Mouse (Mus musculus): ENCODE results near the gene Paqr3.
A peak's percentile ranks its signal among the peaks of the same experiment; 100 is the strongest.

Paqr3 gene

DNA sequence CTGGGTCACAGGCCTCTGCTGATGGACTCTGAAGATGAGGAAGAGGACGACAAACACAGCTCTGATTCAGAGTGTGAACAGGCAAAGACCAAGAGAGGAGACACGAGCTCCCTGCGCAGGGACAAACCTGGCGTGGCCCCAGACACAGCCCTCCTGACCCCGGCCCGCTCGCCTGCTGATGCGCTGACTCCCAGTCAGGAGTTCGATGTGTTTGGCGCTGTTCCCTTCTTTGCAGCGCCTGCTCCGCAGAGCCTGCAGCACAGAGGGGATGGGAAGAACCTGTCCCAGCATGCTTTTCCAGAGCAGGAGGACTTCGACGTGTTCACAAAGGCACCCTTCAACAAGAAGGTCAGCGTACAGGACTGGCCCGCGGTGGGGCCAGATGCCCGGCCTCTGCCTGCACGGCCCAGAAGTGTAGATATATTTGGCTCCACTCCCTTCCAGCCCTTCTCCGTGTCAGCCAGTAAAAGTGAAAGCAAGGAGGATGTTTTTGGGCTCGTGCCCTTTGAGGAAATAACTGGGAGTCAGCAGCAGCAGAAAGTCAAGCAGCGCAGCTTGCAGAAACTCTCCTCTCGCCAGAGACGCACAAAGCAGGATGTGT, 24.3 kb downstream of the Paqr3 start:
- no peak for ATAC-seq (ENCODE audit: insufficient number of reproducible peaks, low FRiP score, low TSS enrichment)

DNA sequence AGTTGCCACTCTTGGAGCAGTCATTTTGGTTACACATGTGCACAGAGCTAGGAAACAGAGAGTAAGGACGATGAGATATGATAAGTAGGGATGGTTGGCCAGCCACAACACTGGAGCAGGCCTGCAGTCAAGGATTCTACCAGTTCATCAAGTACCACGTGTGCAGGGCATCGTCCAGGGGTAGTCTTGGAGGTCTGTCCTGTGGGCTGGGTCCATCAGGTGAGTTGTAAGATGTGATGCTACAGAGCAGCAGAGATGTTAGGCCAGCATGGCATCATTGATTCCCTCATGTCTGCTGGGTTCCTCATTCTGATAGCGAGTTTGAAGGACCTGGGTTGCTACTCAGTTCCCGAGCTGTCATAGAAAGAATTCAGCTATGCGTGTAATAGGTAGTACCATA, 26.3 kb downstream of the Paqr3 start:
- no peak for ATAC-seq (ENCODE audit: insufficient number of reproducible peaks, low FRiP score, low TSS enrichment)

DNA sequence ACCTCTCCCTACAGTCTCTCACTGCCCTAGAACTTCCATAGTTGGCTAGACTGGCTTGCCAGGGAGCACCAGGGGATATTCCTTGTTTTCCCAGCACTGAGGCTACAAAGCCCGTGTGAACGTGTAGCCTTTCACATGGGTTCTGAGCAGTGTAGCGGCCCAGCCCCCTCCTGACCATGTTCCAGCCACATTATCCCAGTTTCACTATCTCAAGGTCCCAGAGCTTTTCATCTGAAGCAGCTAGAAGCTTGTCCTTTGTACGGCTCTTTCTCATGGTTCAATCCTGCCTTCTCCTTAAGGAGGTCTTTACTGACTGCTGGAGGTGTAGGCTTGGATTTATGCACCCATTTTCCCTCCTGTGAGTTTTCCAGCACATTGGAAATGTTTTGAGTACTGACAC, 26.9 kb downstream of the Paqr3 start:
- ATAC-seq (ENCODE audit: insufficient number of reproducible peaks, low FRiP score, low TSS enrichment): no peak

DNA sequence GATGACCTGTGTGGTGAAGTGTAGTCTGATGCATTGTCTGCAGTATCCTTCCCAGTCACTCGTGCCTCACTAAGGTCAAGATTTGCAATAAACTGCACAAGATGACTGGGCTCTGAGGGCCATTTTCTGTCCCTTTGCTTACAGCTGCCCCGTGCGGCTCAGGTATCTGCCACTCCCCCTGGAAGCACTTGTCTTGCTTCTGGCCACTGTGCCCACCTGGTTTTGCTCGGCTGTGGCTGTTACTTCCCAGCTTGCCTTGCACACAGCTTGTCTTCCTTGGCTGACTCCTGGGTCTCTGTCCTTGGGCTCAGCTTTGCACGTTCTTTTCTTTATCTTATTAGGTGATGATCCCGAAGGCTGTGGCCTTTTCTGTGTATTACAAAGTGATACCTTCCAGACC, 27.7 kb downstream of the Paqr3 start:
- no peak for ATAC-seq (ENCODE audit: insufficient number of reproducible peaks, low FRiP score, low TSS enrichment)

DNA sequence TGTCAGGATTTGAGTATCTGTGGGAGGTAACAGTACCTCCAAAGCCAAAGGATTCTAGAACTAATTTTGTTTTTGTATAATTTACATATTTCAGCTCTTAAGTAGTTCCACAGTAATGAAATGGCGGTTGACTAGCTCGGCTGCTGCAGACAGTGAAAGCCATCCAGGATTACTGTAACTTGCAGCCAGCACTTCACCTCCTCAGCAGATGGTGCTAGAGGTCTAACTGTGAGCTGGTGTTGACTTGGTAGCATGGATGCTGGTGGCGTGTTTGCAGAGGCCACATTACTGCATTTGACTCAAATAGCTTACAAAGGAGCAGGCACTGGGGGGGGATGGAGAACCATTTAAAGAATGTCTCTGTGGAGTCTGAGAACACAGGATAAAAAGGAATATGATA, 29.9 kb downstream of the Paqr3 start:
- peak; percentile 56; the same call in 1 of the 2 replicates for ATAC-seq (ENCODE audit: insufficient number of reproducible peaks, low FRiP score, low TSS enrichment)

DNA sequence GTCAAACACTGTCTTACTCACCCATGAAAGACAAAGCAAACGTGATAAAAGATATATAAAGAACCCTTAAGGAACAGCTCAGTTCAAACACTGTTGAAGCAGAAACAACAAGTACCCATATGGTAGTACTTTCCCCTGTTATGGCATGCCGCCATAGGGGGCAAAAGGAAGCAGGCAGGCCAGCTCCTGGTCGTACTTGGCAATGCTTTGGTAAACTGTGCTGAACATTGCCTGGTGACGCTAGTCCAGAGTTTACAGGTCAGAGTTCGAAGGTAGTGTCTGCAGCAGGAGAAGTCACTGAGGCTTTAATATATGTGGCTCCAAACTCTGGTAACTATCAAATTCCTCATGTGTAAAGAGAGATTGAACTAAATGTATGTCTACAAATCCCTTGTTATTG, 32.8 kb downstream of the Paqr3 start:
- no peak for ATAC-seq (ENCODE audit: insufficient number of reproducible peaks, low FRiP score, low TSS enrichment)

DNA sequence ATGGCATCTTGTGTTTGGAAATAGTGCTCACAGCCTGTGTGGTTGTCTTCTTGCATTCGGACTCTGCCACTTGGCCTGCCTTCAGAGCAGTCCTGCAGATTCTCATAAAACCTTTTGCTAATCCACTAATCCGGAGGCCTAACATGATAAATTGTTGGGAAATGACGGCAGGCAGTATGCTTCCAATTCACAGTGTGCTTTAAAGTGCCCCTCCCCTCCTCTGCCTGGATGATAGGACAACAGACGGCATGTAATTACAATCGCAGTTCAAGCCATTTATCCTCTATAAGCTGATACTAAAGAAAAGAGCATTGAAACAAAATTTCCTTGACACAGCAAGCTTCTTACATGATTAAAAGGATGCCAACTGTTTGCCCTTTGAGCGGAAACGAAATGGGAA, 33.7 kb downstream of the Paqr3 start:
- no peak for ATAC-seq (ENCODE audit: insufficient number of reproducible peaks, low FRiP score, low TSS enrichment)

DNA sequence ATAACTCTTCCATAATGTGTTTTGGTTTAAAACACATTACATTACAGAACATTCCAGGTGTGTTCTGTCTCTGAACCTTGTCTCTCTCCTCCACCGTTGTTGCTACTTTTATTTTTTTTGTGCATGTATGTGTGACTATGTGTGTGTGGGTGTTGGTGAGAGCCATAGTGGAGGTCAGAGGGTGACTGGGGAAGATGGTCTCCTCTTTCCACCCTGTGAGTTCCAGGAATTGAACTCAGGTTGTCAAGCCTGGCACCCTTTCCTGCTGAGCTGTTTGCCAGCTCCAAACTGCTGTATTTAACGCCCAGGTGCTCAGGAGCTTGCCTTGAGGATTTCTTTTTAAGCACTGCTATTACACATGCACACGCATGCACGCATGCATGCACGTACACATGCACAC, 35.2 kb downstream of the Paqr3 start:
- ATAC-seq (ENCODE audit: insufficient number of reproducible peaks, low FRiP score, low TSS enrichment): no peak

DNA sequence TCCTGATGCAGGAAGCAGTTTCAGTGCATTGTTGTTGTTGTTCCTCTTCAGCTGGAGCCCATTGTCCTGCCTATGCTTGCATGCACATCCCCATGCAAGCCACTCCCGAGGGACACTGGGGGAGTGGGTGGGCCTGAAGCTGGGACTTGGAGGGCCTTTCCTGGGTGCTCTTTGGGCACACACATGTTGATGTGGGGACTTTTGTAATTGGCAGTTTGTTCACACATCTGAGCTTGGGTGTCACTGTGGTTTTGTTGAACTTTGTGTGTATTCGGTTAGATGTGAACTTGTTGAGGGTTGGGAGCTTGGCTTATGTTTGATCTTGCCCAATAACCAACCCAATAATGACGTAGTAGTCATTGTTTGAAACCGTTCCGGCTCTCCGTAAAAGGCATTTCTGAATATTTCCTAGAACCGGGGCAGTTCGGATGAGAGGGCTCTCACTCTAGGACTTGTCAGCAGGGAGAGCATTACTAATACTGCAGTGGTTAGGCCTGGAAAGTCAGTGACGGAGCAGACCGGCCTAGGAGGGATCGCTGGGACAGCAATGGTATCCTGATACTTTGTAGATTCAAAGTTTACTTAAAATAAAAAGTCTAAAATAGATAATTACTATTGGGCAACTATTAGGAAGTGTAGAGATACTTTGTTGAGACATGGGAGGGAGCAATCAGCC, 35.8 kb downstream of the Paqr3 start:
- no peak for ATAC-seq (ENCODE audit: insufficient number of reproducible peaks, low FRiP score, low TSS enrichment)

DNA sequence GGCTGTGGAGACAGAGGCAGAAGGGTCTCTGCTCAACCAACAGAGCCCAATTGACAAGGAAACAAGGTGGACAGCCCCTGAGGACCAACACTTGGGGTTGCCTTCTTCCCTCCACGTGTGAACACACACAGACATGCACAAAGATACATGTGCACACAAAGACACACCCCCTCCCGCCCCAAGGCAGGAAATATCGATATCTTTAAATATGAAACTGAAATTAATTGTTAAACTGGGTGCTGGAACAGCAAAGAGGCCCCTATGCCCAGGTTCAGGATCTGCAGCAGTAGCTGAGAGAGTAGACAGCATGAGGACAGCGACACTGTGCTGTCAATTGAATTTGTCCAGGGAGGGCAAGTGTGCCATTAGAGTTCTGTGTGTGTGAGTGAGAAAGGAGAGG, 45.6 kb downstream of the Paqr3 start:
- ATAC-seq (ENCODE audit: insufficient number of reproducible peaks, low FRiP score, low TSS enrichment): no peak

DNA sequence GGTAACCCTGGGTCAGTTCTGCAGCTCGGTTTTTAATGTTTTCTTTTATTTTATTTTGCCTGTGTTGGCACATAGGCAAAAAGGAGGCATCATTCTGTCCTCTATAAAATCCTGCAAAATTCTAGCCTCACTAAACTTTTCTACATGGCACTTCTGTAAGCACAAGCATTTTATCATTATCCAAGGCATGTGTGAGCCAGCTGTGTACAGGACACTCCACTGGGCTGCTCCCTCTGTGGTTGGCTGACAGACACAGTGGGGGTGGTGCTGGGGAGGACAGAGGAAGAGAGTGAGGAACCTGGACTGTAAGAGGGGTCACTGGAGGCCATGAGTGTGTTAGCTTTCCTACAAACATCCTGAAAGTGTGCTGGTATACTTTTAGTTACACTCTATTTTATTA, 49.4 kb downstream of the Paqr3 start:
- no peak for ATAC-seq (ENCODE audit: insufficient number of reproducible peaks, low FRiP score, low TSS enrichment)

DNA sequence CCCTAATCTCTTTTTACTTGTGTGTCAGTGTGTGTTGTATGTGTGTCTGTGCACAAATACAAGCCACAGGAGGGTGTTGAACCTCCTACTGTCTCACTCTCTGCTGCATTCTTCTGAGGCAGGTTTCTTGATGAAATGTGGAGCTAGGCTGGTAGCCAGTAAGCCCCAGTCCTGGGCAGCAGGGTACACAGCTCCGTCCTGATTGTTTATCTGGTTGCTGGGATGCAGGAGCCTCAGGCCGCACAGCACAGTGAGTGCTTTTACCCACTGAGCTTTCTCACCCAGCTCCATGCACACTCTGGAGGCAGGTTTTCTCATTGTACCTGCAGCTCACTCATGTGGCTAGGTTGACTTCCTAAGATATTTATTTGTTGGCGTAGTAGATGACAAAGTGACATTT, 50.5 kb downstream of the Paqr3 start:
- no peak for ATAC-seq (ENCODE audit: insufficient number of reproducible peaks, low FRiP score, low TSS enrichment)

DNA sequence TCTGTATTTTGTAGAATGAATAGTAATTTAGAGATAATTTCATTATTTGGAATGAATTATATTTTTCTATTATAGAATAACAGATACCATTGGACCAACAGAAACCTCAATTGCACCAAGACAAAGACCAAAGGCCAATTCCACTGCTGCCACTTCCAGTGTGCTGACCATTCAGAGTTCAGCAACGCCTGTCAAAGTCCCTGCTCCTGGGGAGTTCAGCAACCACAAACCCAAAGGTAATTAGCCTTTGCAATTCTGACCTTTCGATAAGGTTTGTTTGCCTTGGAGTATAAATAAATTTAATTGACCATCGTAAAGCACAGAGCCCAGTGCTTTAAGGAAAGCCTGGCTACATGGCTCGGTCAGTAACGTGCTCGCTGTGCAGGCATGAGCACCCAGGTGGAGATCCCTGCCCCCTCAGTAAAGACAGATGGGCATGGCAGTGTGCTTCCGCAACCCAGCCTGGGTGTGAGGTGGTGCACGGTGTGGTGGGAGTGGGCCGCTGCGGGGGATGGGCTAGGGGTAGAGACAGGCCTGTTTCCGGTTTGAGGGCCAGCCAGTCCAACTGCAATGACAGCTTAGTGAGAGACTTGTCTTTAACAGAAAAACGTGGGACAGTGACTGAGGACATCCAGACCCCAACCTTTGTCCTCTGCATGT, 54.5 kb downstream of the Paqr3 start:
- ATAC-seq (ENCODE audit: insufficient number of reproducible peaks, low FRiP score, low TSS enrichment): no peak

DNA sequence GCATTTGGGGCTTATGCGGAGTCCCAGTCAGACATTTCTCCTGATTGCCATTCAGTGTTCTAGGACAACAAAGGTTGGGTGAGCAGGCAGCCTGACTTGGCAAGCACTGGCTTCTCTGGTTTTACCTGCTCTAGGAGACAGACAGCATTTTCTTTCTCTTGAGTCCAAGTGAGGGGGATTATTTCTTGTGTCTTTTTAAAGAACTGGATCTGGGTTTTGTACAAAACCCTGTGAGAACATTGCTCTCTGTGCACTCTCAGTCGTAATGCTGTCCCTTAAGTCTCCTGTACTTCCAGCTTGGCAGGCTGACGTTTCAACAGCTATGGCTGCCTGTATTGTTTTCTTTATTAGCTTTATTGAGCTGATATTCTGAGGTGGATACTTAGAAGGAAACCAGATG, 55.0 kb downstream of the Paqr3 start:
- no peak for ATAC-seq (ENCODE audit: insufficient number of reproducible peaks, low FRiP score, low TSS enrichment)

DNA sequence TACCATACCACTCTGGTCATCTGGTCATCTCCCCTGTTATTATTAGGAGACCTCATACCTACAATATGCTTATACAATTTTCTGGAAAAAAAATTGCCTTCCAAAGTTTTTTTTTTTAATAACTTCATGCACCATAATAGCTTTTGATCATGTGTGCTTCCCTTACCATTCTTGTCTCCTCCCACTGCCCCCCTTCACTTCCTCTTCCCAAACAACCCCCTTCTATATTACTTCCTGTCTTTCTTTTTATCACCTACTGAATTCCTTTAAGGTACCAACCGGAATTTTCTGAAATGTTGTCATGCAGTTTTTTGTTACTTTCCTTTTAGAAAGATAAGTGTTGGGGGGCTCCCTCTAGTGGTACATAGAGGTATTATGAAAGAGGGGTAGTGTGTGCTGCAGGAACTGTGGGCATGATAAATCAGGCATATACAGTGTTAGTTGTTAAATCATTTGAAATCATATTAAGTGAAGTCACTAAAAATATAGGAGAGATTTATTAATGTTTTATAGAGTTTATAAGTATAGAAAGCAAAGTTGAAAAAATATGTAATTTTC, 55.8 kb downstream of the Paqr3 start:
- no peak for ATAC-seq (ENCODE audit: insufficient number of reproducible peaks, low FRiP score, low TSS enrichment)

DNA sequence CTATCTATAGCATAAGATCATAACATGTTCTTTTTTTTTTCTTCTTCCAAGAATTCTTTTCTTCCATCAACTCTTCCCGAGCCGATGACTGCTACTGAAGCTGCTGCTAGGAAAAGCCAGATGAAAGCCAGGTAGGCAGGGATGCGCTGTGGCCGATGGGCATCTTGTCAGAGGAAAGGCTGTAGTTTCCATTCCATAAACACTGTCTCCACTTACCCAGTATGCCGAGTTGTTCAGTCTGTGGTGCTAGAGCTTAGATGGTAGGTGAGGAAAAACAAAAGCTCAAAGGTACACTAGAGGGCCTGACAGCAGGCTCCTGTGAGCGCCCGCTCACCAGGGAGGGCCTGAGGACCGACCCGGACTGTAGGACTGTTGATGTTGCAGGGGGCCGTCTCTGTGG, 56.6 kb downstream of the Paqr3 start:
- ATAC-seq (ENCODE audit: insufficient number of reproducible peaks, low FRiP score, low TSS enrichment): no peak

DNA sequence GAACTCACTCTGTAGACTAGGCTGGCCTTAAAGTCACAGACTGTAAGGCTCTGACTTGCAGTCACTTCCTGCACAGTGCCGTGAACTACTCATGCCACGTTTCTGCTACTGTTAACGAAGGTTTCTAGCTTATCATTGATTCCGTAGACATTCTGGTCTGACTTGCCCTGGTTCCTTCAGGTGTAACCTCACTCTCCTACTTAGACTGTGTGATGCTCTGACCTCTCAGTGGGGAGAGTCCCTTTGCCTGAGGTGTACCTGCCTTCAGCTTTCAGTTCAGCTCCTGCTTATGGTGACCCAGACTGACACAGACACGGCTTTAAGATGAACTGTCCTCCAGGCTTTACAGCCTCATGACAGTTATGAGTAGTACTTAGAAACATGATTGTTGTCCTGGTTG, 57.2 kb downstream of the Paqr3 start:
- no peak for ATAC-seq (ENCODE audit: insufficient number of reproducible peaks, low FRiP score, low TSS enrichment)

DNA sequence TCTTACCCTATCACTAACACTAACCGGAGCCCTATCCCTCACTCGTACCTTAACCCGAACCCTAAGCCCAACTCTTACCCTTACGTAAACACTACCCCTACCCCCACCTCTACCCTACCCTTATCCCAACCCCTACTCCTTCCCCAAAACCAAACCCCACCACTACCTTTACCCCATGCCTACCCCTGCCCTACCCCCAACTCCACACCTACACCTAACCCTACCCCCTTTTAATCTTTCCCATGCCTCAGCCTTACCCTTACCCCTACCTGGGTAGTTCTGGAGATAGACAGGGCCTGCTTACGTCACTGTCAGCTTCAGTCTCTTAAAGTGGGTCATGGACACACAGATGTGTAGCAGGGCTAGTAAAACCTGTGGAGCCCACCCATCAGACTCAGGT, 62.5 kb downstream of the Paqr3 start:
- no peak for ATAC-seq (ENCODE audit: insufficient number of reproducible peaks, low FRiP score, low TSS enrichment)

DNA sequence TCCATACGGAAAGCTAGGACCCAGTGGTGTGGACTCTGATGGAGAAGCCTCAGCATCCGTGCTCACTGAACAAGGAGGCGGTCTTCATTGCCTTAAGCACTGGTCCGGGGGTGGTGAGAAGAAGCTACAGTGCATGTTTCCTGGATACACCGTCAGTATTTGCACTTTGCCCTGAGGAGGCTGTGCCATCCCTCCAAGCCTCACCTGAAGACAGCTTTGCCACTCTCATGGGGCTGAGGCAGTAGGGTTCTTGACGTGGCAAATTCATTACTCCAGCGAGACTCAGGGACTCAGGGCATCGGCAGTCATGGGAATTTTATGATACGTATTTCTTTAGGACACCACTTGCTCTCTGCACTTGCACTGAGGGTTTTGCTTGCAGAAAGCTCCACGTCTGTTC, 64.7 kb downstream of the Paqr3 start:
- ATAC-seq (ENCODE audit: insufficient number of reproducible peaks, low FRiP score, low TSS enrichment): no peak

DNA sequence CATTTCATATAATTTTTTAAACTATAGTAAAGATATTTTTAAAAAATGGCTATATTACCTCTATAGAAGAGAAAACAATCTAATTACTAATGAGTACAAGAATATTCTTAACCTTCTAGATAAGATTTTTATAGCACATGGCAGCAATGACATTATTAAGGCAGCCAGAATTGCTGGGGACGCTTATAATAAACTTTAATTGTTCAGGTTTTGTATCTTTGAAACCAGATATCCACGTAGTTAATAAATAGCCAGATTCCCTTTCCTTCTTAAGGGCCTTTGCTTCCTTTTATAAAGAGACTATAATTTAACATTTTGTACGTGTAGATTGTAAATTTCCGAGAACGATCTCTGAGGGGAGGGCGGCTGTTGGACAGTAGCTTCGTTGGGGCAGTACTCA, 66.1 kb downstream of the Paqr3 start:
- ATAC-seq (ENCODE audit: insufficient number of reproducible peaks, low FRiP score, low TSS enrichment): no peak

Measured in cerebellum, adult (tissue).